ENCODE assay signal across 11 mouse cellular contexts in genomic region chr9:120804760-120805294, GRCm38 (mm10).
DNase-seq lines count a peak whose midpoint lies in the region; ATAC-seq lines count a peak whose summit lies in the region.
"Had no signal": no experiment of that assay in that cellular context is flagged by ENCODE, and none has a peak within 500 bp of the region (broad histone marks: within the 10 kb centered on the region; RNA-seq: fewer than 3 reads in every experiment).

No protein-coding gene starts in this region.

- no peak overlapping the region for H3K4me2 ChIP-seq in embryonic facial prominence, embryonic 15.5 days (replicated peaks)
- H3K4me2 ChIP-seq in lung, embryonic 16.5 days (ENCODE audit: low read depth, low read length), result no peak overlapping the region

- no peaks in the 10 kb centered on the region for H3K9me3 ChIP-seq in heart, embryonic 10.5 days
- no peaks in the 10 kb centered on the region for H3K9me3 ChIP-seq in embryonic facial prominence, embryonic 15.5 days (replicated peaks)
- H3K9me3 ChIP-seq in lung, embryonic 16.5 days (ENCODE audit: control insufficient read depth, low read length), result no peaks in the 10 kb centered on the region

- peaks cover 24% of the 10 kb centered on the region for H3K4me1 ChIP-seq in heart, embryonic 10.5 days
- H3K4me1 ChIP-seq in embryonic facial prominence, embryonic 15.5 days, result peaks cover 24% of the 10 kb centered on the region
- peaks cover 15% of the 10 kb centered on the region for H3K4me1 ChIP-seq in lung, embryonic 16.5 days (replicated peaks; ENCODE audit: control insufficient read depth, insufficient read depth, low read length)

- H3K27ac ChIP-seq in heart, embryonic 10.5 days, result no peak overlapping the region; the same call in none of the 2 replicates
- H3K27ac ChIP-seq in embryonic facial prominence, embryonic 15.5 days (replicated peaks), result peak overlapping the region; percentile 56
- peak overlapping the region; percentile 60 for H3K27ac ChIP-seq in lung, embryonic 16.5 days (ENCODE audit: low read length)

- H3K9ac ChIP-seq in embryonic facial prominence, embryonic 15.5 days, result no peak overlapping the region
- no peak overlapping the region for H3K9ac ChIP-seq in lung, embryonic 16.5 days (ENCODE audit: low read length)

- H3K27me3 ChIP-seq in heart, embryonic 10.5 days (ENCODE audit: insufficient read depth, poor library complexity, severe bottlenecking), result peaks cover 9% of the 10 kb centered on the region; the same call in 1 of the 2 replicates
- H3K27me3 ChIP-seq in embryonic facial prominence, embryonic 15.5 days, result no peaks in the 10 kb centered on the region
- H3K27me3 ChIP-seq in lung, embryonic 16.5 days (ENCODE audit: control insufficient read depth, insufficient read depth, low read depth, low read length), result no peaks in the 10 kb centered on the region

- H3K36me3 ChIP-seq in heart, embryonic 10.5 days, result no peaks in the 10 kb centered on the region
- no peaks in the 10 kb centered on the region for H3K36me3 ChIP-seq in embryonic facial prominence, embryonic 15.5 days
- H3K36me3 ChIP-seq in lung, embryonic 16.5 days (ENCODE audit: control insufficient read depth, insufficient read depth, low read length), result no peaks in the 10 kb centered on the region

- H3K4me3 ChIP-seq in heart, embryonic 10.5 days, result no peak overlapping the region
- no peak overlapping the region for H3K4me3 ChIP-seq in embryonic facial prominence, embryonic 15.5 days (replicated peaks)
- no peak overlapping the region for H3K4me3 ChIP-seq in lung, embryonic 16.5 days (ENCODE audit: low read length)

- 45% methylated on average over 10 of the region's 10 CpGs for WGBS in heart, embryonic 10.5 days
- WGBS in embryonic facial prominence, embryonic 15.5 days, result 31% methylated on average over 10 of the region's 10 CpGs
- WGBS in lung, embryonic 16.5 days, result 11% methylated on average over 10 of the region's 10 CpGs

- peak; percentile 33 to 63 for DNase-seq in heart, adult 18-20 months
- DNase-seq in heart, embryonic 10.5 days (ENCODE audit: low spot score), result no peak
- peak; percentile 15 for DNase-seq in heart, postnatal 4 days
- no peak for DNase-seq in natural killer cell, adult 2 months (ENCODE audit: low spot score in 2 of 2)
- DNase-seq in ovary, adult 18-20 months (ENCODE audit: low spot score), result no peak
- DNase-seq in thymus, adult 18-20 months, result no peak
- DNase-seq: thymus, postnatal 14 days had no signal

- no peak; the same call in 1 of the 2 replicates for ATAC-seq in embryonic facial prominence, embryonic 15.5 days (ENCODE audit: insufficient number of reproducible peaks, low FRiP score, low TSS enrichment, low read depth)
- ATAC-seq in lung, embryonic 16.5 days (ENCODE audit: low read depth), result peak; percentile 71
- ATAC-seq: CD4-positive, CD25-positive, alpha-beta regulatory T cell, adult 4 months; inflammation-experienced regulatory T-cells, adult 6 months had no signal

Comparison
In these comparisons a context has a peak if more than half of its experiments do, and no peak if none do; other contexts are left out.
1. DNase-seq: peak in heart, adult 18-20 months (2 of 2) and heart, postnatal 4 days (single experiment); none in heart, embryonic 10.5 days (single experiment), natural killer cell, adult 2 months (0 of 2), ovary, adult 18-20 months (single experiment) and thymus, adult 18-20 months (0 of 2).